Mouse (Mus musculus): ENCODE measurements at regions not wholly inside any gene's neighbourhood (a gene's known extent, or its start where the extent isn't known, plus 50 kb on each side); places are given as distances from the start of the nearest gene placed in this dataset.

- no peak overlapping the region for H3K4me2 ChIP-seq
- H3K9me3 ChIP-seq (replicated peaks): no peaks in the 10 kb centered on the region
- no peak for DNase-seq
- H3K27ac ChIP-seq: no peak overlapping the region
- H3K9ac ChIP-seq: no peak overlapping the region
- 74% methylated on average over 10 of the region's 10 CpGs for WGBS (ENCODE audit: insufficient replicate concordance)
- no peaks in the 10 kb centered on the region for H3K36me3 ChIP-seq
- H3K27me3 ChIP-seq: no peaks in the 10 kb centered on the region
- no peak for ATAC-seq (ENCODE audit: low read depth)
- no peaks in the 10 kb centered on the region for H3K4me1 ChIP-seq (replicated peaks)
- H3K4me3 ChIP-seq (replicated peaks): no peak overlapping the region
These were observed 91.4 kb downstream of the Dyrk2 start for GRCm38 (mm10) chr10:118778656-118779055.

- 51% methylated on average over 10 of the region's 10 CpGs for WGBS (ENCODE audit: insufficient replicate concordance)
These were observed 89.0 kb downstream of the Dyrk2 start for GRCm38 (mm10) chr10:118780831-118781569.

GRCm38 (mm10) chr10:118781811-118782232 lies 88.2 kb downstream of the Dyrk2 start:
- DNase-seq: no peak
- no peak overlapping the region for H3K27ac ChIP-seq

More at GRCm38 (mm10) chr10:118780831-118781569, 89.0 kb downstream of the Dyrk2 start:
- H3K9me3 ChIP-seq (replicated peaks): no peaks in the 10 kb centered on the region
- DNase-seq (no peak), ATAC-seq (ENCODE audit: low read depth) (no peak)
- H3K27me3 ChIP-seq: no peaks in the 10 kb centered on the region
- H3K9ac ChIP-seq: no peak overlapping the region
- H3K4me2 ChIP-seq: no peak overlapping the region
- H3K36me3 ChIP-seq: no peaks in the 10 kb centered on the region
- H3K27ac ChIP-seq: no peak overlapping the region
- no peak overlapping the region for H3K4me3 ChIP-seq (replicated peaks)
- no peaks in the 10 kb centered on the region for H3K4me1 ChIP-seq (replicated peaks)

GRCm38 (mm10) chr10:118782646-118783045 lies 87.4 kb downstream of the Dyrk2 start:
- Histone ChIP-seq H3K9me3 (replicated peaks) (no peaks in the 10 kb centered on the region), H3K27me3 (no peaks in the 10 kb centered on the region), H3K9ac (no peak overlapping the region), H3K36me3 (no peaks in the 10 kb centered on the region), H3K4me2 (no peak overlapping the region), H3K4me3 (replicated peaks) (no peak overlapping the region), H3K27ac (no peak overlapping the region), H3K4me1 (replicated peaks) (no peaks in the 10 kb centered on the region)
- 64% methylated on average over 6 of the region's 6 CpGs for WGBS (ENCODE audit: insufficient replicate concordance)
- DNase-seq: no peak
- ATAC-seq (ENCODE audit: low read depth): no peak

More at GRCm38 (mm10) chr10:118781811-118782232, 88.2 kb downstream of the Dyrk2 start:
- no peak overlapping the region for H3K9ac ChIP-seq
- no peak for ATAC-seq (ENCODE audit: low read depth)
- H3K4me2 ChIP-seq: no peak overlapping the region
- no peak overlapping the region for H3K4me3 ChIP-seq (replicated peaks)
- WGBS (ENCODE audit: insufficient replicate concordance): 54% methylated on average over 10 of the region's 10 CpGs
- no peaks in the 10 kb centered on the region for H3K9me3 ChIP-seq (replicated peaks)
- H3K36me3 ChIP-seq: no peaks in the 10 kb centered on the region
- H3K4me1 ChIP-seq (replicated peaks): no peaks in the 10 kb centered on the region
- no peaks in the 10 kb centered on the region for H3K27me3 ChIP-seq

GRCm38 (mm10) chr10:118787280-118787690 lies 82.7 kb downstream of the Dyrk2 start:
- no peak for ATAC-seq (ENCODE audit: low read depth)

GRCm38 (mm10) chr10:118792352-118793100 lies 77.5 kb downstream of the Dyrk2 start:
- Histone ChIP-seq H3K9me3 (replicated peaks) (no peaks in the 10 kb centered on the region), H3K9ac (no peak overlapping the region), H3K4me3 (replicated peaks) (no peak overlapping the region), H3K4me2 (no peak overlapping the region), H3K27ac (no peak overlapping the region), H3K27me3 (no peaks in the 10 kb centered on the region), H3K36me3 (no peaks in the 10 kb centered on the region), H3K4me1 (replicated peaks) (0 out of 2 replicates have a peak, but pooled peaks cover 3% of the 10 kb centered on the region)
- WGBS (ENCODE audit: insufficient replicate concordance): 73% methylated on average over 15 of the region's 15 CpGs
- no peak for ATAC-seq (ENCODE audit: low read depth)
- no peak for DNase-seq

More at GRCm38 (mm10) chr10:118787280-118787690, 82.7 kb downstream of the Dyrk2 start:
- Histone ChIP-seq H3K4me1 (replicated peaks) (no peaks in the 10 kb centered on the region), H3K27me3 (no peaks in the 10 kb centered on the region), H3K36me3 (no peaks in the 10 kb centered on the region), H3K9me3 (replicated peaks) (no peaks in the 10 kb centered on the region), H3K9ac (no peak overlapping the region), H3K4me2 (no peak overlapping the region), H3K4me3 (replicated peaks) (no peak overlapping the region), H3K27ac (no peak overlapping the region)
- 70% methylated on average over 8 of the region's 8 CpGs for WGBS (ENCODE audit: insufficient replicate concordance)
- DNase-seq: no peak

- H3K27me3 ChIP-seq: no peaks in the 10 kb centered on the region
- no peak for ATAC-seq (ENCODE audit: low read depth)
- 0 out of 2 replicates have a peak, but pooled peaks cover 3% of the 10 kb centered on the region for H3K4me1 ChIP-seq (replicated peaks)
- H3K9ac ChIP-seq: no peak overlapping the region
- no peak for DNase-seq
- no peak overlapping the region for H3K4me2 ChIP-seq
- H3K4me3 ChIP-seq (replicated peaks): no peak overlapping the region
- no peak overlapping the region for H3K27ac ChIP-seq
- WGBS (ENCODE audit: insufficient replicate concordance): 73% methylated on average over 2 of the region's 2 CpGs
- H3K9me3 ChIP-seq (replicated peaks): no peaks in the 10 kb centered on the region
- no peaks in the 10 kb centered on the region for H3K36me3 ChIP-seq
These were observed 76.2 kb downstream of the Dyrk2 start for GRCm38 (mm10) chr10:118793794-118794193.

- ATAC-seq (ENCODE audit: low read depth) (no peak), DNase-seq (no peak)
- no peak overlapping the region for H3K27ac ChIP-seq
- 0 out of 2 replicates have a peak, but pooled peaks cover 3% of the 10 kb centered on the region for H3K4me1 ChIP-seq (replicated peaks)
- no peaks in the 10 kb centered on the region for H3K36me3 ChIP-seq
- H3K4me3 ChIP-seq (replicated peaks): no peak overlapping the region
- 57% methylated on average over 9 of the region's 9 CpGs for WGBS (ENCODE audit: insufficient replicate concordance)
- H3K9ac ChIP-seq: no peak overlapping the region
- no peaks in the 10 kb centered on the region for H3K9me3 ChIP-seq (replicated peaks)
- no peaks in the 10 kb centered on the region for H3K27me3 ChIP-seq
- H3K4me2 ChIP-seq: no peak overlapping the region
These were observed 75.5 kb downstream of the Dyrk2 start for GRCm38 (mm10) chr10:118794395-118795060.

GRCm38 (mm10) chr10:118795061-118795407 lies 75.0 kb downstream of the Dyrk2 start:
- Histone ChIP-seq H3K36me3 (no peaks in the 10 kb centered on the region), H3K9ac (no peak overlapping the region), H3K9me3 (replicated peaks) (no peaks in the 10 kb centered on the region), H3K4me2 (no peak overlapping the region), H3K4me3 (replicated peaks) (no peak overlapping the region), H3K27me3 (no peaks in the 10 kb centered on the region), H3K27ac (no peak overlapping the region), H3K4me1 (replicated peaks) (0 out of 2 replicates have a peak, but pooled peaks cover 3% of the 10 kb centered on the region)
- no peak for ATAC-seq (ENCODE audit: low read depth)
- no peak for DNase-seq
- 69% methylated on average over 3 of the region's 3 CpGs for WGBS (ENCODE audit: insufficient replicate concordance)

- no peak overlapping the region for H3K9ac ChIP-seq
- DNase-seq (no peak), ATAC-seq (ENCODE audit: low read depth) (no peak)
- no peaks in the 10 kb centered on the region for H3K27me3 ChIP-seq
- no peak overlapping the region for H3K4me2 ChIP-seq
- 0 out of 2 replicates have a peak, but pooled peaks cover 3% of the 10 kb centered on the region for H3K4me1 ChIP-seq (replicated peaks)
- H3K4me3 ChIP-seq (replicated peaks): no peak overlapping the region
- no peak overlapping the region for H3K27ac ChIP-seq
- H3K9me3 ChIP-seq (replicated peaks): no peaks in the 10 kb centered on the region
- 22% methylated on average over 7 of the region's 7 CpGs for WGBS (ENCODE audit: insufficient replicate concordance)
- no peaks in the 10 kb centered on the region for H3K36me3 ChIP-seq
These were observed 73.5 kb downstream of the Dyrk2 start for GRCm38 (mm10) chr10:118796512-118796911.

GRCm38 (mm10) chr10:118797256-118797655 lies 72.8 kb downstream of the Dyrk2 start:
- WGBS (ENCODE audit: insufficient replicate concordance): 42% methylated on average over 5 of the region's 5 CpGs
- H3K27ac ChIP-seq: no peak overlapping the region
- ATAC-seq (ENCODE audit: low read depth) (no peak), DNase-seq (no peak)
- H3K4me1 ChIP-seq (replicated peaks): 0 out of 2 replicates have a peak, but pooled peaks cover 3% of the 10 kb centered on the region
- no peak overlapping the region for H3K9ac ChIP-seq
- no peak overlapping the region for H3K4me3 ChIP-seq (replicated peaks)
- no peaks in the 10 kb centered on the region for H3K9me3 ChIP-seq (replicated peaks)
- H3K27me3 ChIP-seq: no peaks in the 10 kb centered on the region
- H3K4me2 ChIP-seq: no peak overlapping the region
- H3K36me3 ChIP-seq: no peaks in the 10 kb centered on the region
